Mouse (Mus musculus): ENCODE data around the gene Adamts10.

GRCm38 (mm10) chr17:33554536-33554935 is 30.5 kb downstream of the Adamts10 start:
- TF ChIP-seq CTCF (IDR thresholded peaks at IDR 0.05; ENCODE audit: extremely low read depth, insufficient read depth, low read length) (no peak), POLR2A (IDR thresholded peaks at IDR 0.05; ENCODE audit: extremely low read depth, insufficient read depth, low read length) (no peak)

Data from cortical plate, adult 2 months (tissue).